Mouse (Mus musculus): ENCODE data around the gene Fign.

Gene Fign

GRCm38 (mm10) chr2:64097937-64098617, at the start of gene Fign:
Gene Fign, minus strand, starts transcription at chr2:64098038.
- in situ Hi-C loops (cut with MboI, MseI): no loop called here

DNA sequence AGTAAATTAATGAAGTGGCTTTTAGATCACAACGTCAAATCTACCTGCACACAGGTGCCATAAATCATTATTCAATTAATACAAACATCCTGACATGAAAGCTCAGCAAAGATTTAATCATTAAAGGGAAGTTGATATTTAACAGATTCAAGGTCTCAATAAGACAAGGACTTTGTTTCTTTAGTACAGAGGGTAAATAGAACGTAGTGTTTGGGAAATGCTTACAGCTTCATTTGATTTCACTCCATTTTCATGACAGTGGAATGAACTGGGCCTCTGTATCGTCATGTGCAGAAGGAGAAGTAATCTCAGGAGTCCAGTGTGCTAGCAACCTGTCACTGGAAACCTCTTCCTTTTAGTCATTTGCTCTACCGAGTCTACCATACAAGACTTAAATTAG, 35.8 kb upstream of the Fign start:
- in situ Hi-C loops (cut with MboI, MseI): no loop called here

GRCm38 (mm10) chr2:64120495-64120894, 22.7 kb upstream of the Fign start:
- in situ Hi-C loops (cut with MboI, MseI): no loop called here

- in situ Hi-C loops (cut with MboI, MseI): no loop called here
These were observed 18.8 kb upstream of the Fign start for GRCm38 (mm10) chr2:64116613-64117012.

GRCm38 (mm10) chr2:64111133-64111532, 13.3 kb upstream of the Fign start:
- in situ Hi-C loops (cut with MboI, MseI): no loop called here

DNA sequence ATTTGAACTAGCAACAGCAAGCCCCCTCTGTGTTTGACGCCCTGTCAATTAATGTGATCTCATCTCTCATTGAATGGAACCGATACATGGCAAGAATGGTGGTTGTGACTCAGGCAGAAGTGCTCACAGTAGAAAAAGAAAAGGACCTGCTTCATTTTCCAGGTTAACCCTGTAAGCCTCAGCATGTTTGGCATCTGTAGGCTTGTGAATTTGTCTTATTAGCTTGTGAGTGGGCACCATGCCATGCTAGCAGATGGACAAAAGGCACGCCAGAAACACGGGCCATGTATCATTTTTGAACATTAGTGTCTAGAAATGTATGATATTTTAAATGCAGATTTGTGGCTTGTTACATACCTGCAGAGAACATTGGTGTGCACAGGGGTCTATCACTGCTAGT, 12.0 kb upstream of the Fign start:
- in situ Hi-C loops (cut with MboI, MseI): no loop called here

- in situ Hi-C loops (cut with MboI, MseI): no loop called here
These were observed 10.2 kb upstream of the Fign start for GRCm38 (mm10) chr2:64108040-64108439.

DNA sequence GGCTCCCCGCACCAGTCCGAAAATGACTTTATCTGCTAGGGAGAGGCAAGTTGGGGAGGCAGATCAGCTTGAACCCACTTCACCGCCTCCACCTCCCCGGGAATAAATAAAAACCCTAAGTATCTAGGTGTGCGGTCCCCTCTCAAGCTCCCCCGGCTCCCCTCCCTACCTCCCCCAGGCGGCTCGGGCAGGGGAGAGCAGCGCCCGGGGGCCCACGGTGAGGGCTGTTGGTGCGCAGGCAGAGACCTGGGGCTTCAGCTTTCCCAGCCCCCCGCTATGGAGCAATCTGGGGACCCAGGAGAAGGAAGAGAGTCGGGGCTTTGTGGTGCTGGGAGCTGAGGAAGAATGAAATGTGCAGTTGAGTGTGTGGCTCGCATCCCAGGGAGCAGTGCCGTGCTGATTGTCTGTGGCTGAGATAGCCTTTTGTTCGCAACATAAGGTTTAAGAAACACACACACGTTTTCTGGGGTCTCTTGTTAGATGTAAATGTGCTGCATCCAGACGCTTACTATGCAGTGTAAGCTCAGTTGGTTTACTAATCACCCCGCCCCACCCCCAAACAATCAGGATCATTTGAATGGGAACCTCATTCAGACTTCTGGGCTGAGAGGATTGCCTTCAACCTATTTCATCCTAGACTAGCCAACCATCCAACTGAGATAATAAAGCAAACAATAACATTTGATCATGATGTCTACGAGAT, 931 bp upstream of the Fign start:
- in situ Hi-C loops (cut with MboI, MseI): no loop called here

- in situ Hi-C loops (cut with MboI, MseI): no loop called here
These were observed 972 bp downstream of the Fign start for GRCm38 (mm10) chr2:64096721-64097411.

- in situ Hi-C loops (cut with MboI, MseI): no loop called here
These were observed 1.7 kb downstream of the Fign start for GRCm38 (mm10) chr2:64096176-64096575.

DNA sequence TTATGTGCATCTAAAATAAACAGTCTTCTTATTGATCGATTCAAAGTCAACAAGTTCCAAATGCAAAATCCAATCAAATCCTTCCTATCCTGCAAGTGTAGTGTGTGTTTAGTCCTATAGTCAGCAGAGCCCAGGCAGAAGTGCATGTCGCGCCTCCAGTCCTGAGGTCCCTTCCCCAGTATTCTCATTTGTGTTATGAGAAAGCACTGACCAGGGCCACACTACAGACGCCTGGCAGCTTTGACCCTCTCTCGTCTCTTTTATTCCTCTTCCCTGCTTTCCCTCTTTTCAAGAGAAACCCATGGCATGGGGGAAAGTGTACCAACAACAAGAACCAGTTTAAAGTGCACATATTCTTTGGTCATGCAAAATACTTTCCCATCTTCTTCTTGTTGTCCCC, 2.3 kb downstream of the Fign start:
- in situ Hi-C loops (cut with MboI, MseI): no loop called here

DNA sequence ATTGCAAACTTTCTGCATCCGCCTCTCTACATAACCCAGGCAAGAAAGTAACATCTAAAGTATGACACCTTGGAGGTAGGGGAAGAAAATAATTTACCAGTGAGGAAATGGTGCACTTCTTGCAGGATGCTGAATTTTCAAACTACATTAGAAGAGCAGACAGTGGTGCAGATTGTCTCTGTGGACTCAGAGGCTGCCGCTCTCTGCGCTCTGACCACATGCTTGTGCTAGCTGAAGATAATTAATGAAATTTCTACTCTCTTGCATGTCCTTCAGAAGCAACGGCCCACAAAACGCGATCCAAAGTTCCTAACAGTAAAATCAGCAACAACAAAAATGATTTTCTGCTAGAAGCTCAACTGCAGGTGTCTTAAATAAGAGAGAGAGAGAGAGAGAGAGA, 4.8 kb downstream of the Fign start:
- in situ Hi-C loops (cut with MboI, MseI): no loop called here

GRCm38 (mm10) chr2:64083853-64084427, 13.9 kb downstream of the Fign start:
- in situ Hi-C loops (cut with MboI, MseI): no loop called here

DNA sequence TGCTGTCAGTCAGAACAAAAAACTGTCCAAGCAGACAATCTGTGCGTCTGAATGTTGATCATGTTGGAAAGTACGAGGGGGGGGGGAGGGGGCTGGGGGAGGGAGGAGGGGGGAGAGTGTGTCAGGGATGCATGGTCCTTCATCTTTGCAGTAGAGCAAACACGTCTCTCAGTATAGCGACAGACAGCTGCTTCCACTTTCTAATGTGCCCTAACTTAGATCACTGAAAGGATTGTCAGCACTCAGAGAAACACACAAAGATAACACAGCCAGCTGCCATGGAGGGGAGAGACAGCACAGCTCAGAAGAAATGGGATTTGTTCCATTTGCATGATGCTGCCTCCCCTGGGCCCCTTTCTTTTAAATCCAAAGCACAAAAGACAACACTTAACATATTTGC, 18.1 kb downstream of the Fign start:
- in situ Hi-C loops (cut with MboI, MseI): no loop called here

DNA sequence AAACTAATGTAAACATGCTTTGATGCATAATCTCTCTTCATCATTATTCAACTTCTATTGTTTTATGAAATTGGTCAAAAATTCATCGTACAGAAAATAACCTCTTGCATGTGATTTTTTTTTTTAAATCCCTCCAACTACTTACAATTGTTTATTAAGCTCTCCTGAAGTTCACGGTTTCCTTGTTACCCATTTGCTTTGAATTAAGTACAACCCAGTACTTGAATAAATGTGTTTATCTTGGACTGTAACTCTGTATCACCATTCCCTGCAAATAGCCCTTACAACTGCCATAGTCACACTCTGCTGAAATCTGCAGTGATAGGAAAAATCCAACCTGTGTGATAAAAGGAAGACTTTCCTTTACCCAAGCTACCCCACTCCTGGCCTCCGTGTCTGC, 19.3 kb downstream of the Fign start:
- in situ Hi-C loops (cut with MboI, MseI): no loop called here

DNA sequence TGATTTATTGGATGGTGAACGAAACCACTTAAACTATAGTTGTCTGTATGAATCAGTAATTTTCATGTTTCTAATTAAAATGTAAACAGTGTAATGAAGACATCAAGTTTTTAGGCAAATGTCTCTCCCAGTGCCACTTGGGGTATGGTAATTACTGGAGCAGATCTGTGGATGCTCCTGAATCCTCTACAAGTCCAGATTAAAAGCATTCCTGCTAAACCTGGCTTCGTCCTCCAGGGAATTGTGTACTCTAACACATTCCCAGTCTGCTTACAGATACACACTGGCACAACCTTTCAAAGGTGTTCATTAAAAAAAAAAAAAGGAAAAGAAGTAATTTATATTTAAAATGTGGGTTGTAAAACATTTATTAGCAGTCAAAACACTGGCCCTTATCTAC, 20.0 kb downstream of the Fign start:
- in situ Hi-C loops (cut with MboI, MseI): no loop called here

DNA sequence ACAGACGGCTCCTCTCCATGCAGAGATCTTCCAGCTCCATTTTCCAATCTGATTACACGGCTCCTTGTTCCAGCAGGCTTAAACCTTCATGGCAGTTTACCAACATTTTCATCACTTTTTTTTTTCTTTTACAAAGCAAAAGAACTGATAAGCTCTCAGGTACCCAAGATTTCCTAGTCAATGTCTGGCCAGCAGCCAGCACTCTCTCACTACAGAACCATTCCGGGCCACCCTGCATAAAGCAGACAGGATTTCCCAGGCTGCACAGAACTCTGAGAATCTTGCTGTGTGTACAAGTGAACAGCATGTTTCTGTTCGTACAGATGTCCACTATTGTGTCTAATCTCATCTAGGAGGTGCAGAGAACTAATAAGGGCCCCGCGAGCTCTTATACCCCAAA, 22.0 kb downstream of the Fign start:
- in situ Hi-C loops (cut with MboI, MseI): no loop called here

- in situ Hi-C loops (cut with MboI, MseI): no loop called here
These were observed 23.0 kb downstream of the Fign start for GRCm38 (mm10) chr2:64074602-64075389.

GRCm38 (mm10) chr2:64072158-64072557, 25.7 kb downstream of the Fign start:
- in situ Hi-C loops (cut with MboI, MseI): no loop called here

DNA sequence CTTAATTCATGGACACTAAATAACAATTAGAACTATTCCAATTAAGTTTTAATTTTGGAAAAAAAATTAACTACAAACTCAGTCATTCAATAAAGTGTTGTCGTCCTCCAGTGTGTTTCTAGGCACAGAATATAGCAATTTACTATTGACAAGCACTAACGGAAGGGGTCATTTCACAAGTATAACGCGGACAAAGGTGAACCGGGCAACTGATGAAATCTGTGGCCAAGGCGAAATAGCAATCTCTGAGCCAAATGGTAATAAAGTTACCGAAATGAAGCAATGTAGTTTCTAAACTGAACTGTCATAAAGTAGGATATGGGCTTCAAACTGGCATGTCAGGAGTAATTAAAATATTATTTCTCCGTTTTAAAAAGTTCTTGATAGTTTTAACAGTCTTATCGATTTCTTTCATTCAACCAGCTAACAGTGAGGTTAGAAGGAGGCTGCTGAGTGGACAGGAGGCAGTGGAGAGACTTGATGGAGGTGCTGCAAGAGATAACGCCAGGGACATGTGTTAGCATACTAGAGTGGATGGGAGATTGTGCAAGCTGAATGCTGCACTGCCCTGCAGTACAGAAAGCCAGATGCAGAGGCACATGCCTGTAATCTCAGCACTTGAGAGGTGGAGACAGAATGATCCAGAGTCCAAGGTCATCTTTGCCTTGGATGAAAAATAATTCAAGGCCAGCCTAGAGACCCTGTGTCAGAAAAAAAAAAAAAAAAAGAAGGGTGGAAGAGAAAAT, 27.7 kb downstream of the Fign start:
- in situ Hi-C loops (cut with MboI, MseI): no loop called here

DNA sequence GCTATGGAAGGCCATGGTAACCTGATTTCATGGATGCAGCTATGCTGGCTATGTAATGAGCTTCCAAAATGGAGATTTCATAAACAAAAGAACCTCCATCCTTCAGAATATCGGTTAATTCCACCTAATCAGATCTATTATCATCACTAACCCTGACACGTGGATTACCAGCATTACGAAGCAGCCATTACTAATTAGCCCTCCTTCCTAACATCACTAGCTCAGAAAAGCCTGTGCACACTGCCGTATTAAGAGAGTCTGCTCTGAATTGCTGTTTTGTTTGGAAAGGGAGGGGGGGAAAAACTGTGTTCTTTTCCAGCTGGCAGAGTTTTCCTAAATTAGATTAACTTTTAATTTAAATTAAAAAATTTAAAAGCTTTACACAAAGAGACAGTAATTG, 32.3 kb downstream of the Fign start:
- in situ Hi-C loops (cut with MboI, MseI): no loop called here

Data from T-helper 17 cell (primary cell).